ENCODE assay signal across 7 mouse cellular contexts in the genomic region with DNA sequence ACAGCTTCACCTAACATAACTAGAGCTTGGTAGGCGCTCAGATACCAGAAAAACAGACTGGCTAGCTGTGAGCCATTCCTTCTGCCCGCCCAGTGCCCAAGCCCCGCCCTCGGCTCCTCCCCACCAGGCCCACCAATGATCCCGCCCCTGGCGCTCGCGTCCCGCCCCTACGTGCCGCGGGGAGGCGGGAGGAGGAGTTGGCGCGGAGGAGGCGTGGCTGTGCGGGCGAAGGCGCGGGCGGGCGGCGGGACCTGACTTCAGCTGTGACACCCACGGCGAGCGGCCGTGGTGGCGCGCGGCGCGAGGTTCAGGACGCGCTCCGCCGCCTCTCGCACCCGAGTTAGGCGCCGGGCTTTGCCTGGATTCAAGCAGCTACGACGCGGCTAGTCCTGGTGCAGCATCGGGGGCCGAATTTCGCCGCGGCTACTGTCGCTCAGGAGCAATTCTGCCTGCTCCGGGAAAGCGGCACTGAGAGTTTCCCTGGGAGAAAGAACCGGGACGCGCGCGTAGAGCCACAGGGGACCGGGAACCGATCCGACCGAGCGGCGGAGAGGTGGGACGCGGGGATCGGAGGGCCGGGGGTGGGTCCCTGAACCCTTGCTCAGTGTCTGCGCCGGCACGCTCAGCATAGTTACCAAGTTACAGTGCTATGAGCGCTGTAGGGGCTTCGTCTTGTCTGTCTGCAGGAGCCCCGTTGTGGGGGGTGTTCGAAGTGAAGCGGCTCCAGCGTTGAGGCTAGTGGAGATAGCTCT. TPM values are rescaled to one million over a fixed set of nuclear protein-coding genes. Genes with fewer than 3 reads are reported as not detected.
DNase-seq lines count a peak whose midpoint lies in the region; ATAC-seq lines count a peak whose summit lies in the region.

A gene (plus strand): TSS at position 204 of the 752 bp plus-strand sequence.

- peak within 1 kb of the TSS; percentile 81 for H3K4me3 ChIP-seq in embryonic facial prominence, embryonic 10.5 days
- peak within 1 kb of the TSS; percentile 80 for H3K4me3 ChIP-seq in limb, embryonic 10.5 days
- H3K4me3 ChIP-seq in midbrain, embryonic 13.5 days (replicated peaks), result peak within 1 kb of the TSS; percentile 57

- peaks cover 13% of the 10 kb centered on the region for H3K27me3 ChIP-seq in embryonic facial prominence, embryonic 10.5 days (replicated peaks; ENCODE audit: low read depth, poor library complexity, severe bottlenecking)
- H3K27me3 ChIP-seq in limb, embryonic 10.5 days (ENCODE audit: low read depth, poor library complexity, severe bottlenecking), result no peaks in the 10 kb centered on the region
- peaks cover 8% of the 10 kb centered on the region for H3K27me3 ChIP-seq in midbrain, embryonic 13.5 days

- H3K4me2 ChIP-seq in midbrain, embryonic 13.5 days (replicated peaks), result peak within 1 kb of the TSS; percentile 84

- H3K27ac ChIP-seq in embryonic facial prominence, embryonic 10.5 days (replicated peaks), result peak within 1 kb of the TSS; percentile 86
- peak within 1 kb of the TSS; percentile 87 for H3K27ac ChIP-seq in limb, embryonic 10.5 days
- no peak within 1 kb of the TSS for H3K27ac ChIP-seq in midbrain, embryonic 13.5 days

- no peaks in the 10 kb centered on the region for H3K36me3 ChIP-seq in embryonic facial prominence, embryonic 10.5 days (replicated peaks)
- no peaks in the 10 kb centered on the region for H3K36me3 ChIP-seq in limb, embryonic 10.5 days
- no peaks in the 10 kb centered on the region for H3K36me3 ChIP-seq in midbrain, embryonic 13.5 days

- no peaks in the 10 kb centered on the region for H3K9me3 ChIP-seq in embryonic facial prominence, embryonic 10.5 days
- H3K9me3 ChIP-seq in limb, embryonic 10.5 days (replicated peaks), result no peaks in the 10 kb centered on the region
- no peaks in the 10 kb centered on the region for H3K9me3 ChIP-seq in midbrain, embryonic 13.5 days

- H3K4me1 ChIP-seq in embryonic facial prominence, embryonic 10.5 days, result peaks cover 50% of the 10 kb centered on the region
- peaks cover 45% of the 10 kb centered on the region for H3K4me1 ChIP-seq in limb, embryonic 10.5 days
- H3K4me1 ChIP-seq in midbrain, embryonic 13.5 days (replicated peaks), result peaks cover 31% of the 10 kb centered on the region

- peak within 1 kb of the TSS; percentile 69 for H3K9ac ChIP-seq in midbrain, embryonic 13.5 days (replicated peaks)

- ATAC-seq in granulocyte monocyte progenitor cell, adult 5-6 weeks (replicated peaks; ENCODE audit: poor library complexity, severe bottlenecking), result peak; percentile 77
- peak; percentile 97 for ATAC-seq in midbrain, embryonic 13.5 days

- peak; percentile 99 for DNase-seq in adrenal gland, postnatal 10 days
- DNase-seq in embryonic facial prominence, embryonic 10.5 days (ENCODE audit: low spot score), result peak; percentile 97
- DNase-seq in kidney, adult 11 months, result peak; percentile 93
- DNase-seq in limb, embryonic 10.5 days (ENCODE audit: low spot score), result peak; percentile 94
- peak; percentile 89 for DNase-seq in spleen, adult 12 weeks (ENCODE audit: low spot score)

- under 1% methylated on average over 75 of the region's 75 CpGs for WGBS in embryonic facial prominence, embryonic 10.5 days
- 1% methylated on average over 71 of the region's 75 CpGs for WGBS in limb, embryonic 10.5 days
- WGBS in midbrain, embryonic 13.5 days, result under 1% methylated on average over 75 of the region's 75 CpGs

RNA-seq across cellular contexts. Expression of the gene that starts here (rescaled TPM):
- total RNA-seq in adrenal gland, postnatal 10 days (2021), result 10 to 100 TPM; 18.6 to 30.3 TPM
- 19.4 and 20.1 TPM in 2 replicates for polyA plus RNA-seq in embryonic facial prominence, embryonic 10.5 days (2016; fragmentation: Nextera tagmentation; extraction: Ambion mirVana)
- total RNA-seq in granulocyte monocyte progenitor cell, adult 5-6 weeks (2014; fragmentation: Nextera tagmentation), result 9.3 and 9.9 TPM in 2 replicates
- 12.1 and 13.7 TPM in 2 replicates for total RNA-seq in granulocyte monocyte progenitor cell, adult 5-6 weeks (2017)
- polyA plus RNA-seq in limb, embryonic 10.5 days (2016; fragmentation: Nextera tagmentation; extraction: Ambion mirVana), result 19.2 and 22.9 TPM in 2 replicates
- polyA plus RNA-seq in midbrain, embryonic 13.5 days (2015; fragmentation: Nextera tagmentation; extraction: Ambion mirVana), result 5.1 and 5.3 TPM in 2 replicates
